Mouse (Mus musculus) heart, embryonic 15.5 days (tissue): ENCODE data around the gene Ing5. TPM values are rescaled to one million over a fixed set of nuclear protein-coding genes. Genes with fewer than 3 reads are reported as not detected.

Experiments used
- ATAC-seq: fragments of 200-750 bp; cut with Nextera tagmentation; replicated peaks from 2 replicates; pipeline ENCODE4 v1.8.0; 2017; ENCODE audit warnings: low read depth, moderate TSS enrichment; ENCODE audit not compliant: insufficient number of reproducible peaks, insufficient read depth, low FRiP score
- H3K27ac ChIP-seq: fragments of 300-500 bp; sonication (generic); 2 replicates; pipeline ENCODE4 v1.5.1; 2015; ENCODE audit warnings: mild to moderate bottlenecking, inconsistent platforms
- H3K27me3 ChIP-seq: fragments of 300-500 bp; sonication (generic); 2 replicates; pipeline ENCODE4 v1.6.1; 2015; ENCODE audit warnings: inconsistent platforms
- H3K36me3 ChIP-seq: fragments of 300-500 bp; sonication (generic); 2 replicates; pipeline ENCODE4 v1.6.1; 2015; ENCODE audit warnings: mild to moderate bottlenecking, inconsistent platforms
- H3K4me1 ChIP-seq: fragments of 300-500 bp; sonication (generic); replicated peaks from 2 replicates; pipeline ENCODE4 v1.6.1; 2015; ENCODE audit warnings: inconsistent platforms
- H3K4me2 ChIP-seq: fragments of 300-500 bp; sonication (generic); 2 replicates; pipeline ENCODE4 v1.6.1; 2015; ENCODE audit warnings: inconsistent platforms, mild to moderate bottlenecking, moderate library complexity
- H3K4me3 ChIP-seq: fragments of 300-500 bp; sonication (generic); 2 replicates; pipeline ENCODE4 v1.5.1; 2015; ENCODE audit warnings: mild to moderate bottlenecking, inconsistent platforms
- H3K9ac ChIP-seq: fragments of 300-500 bp; sonication (generic); 2 replicates; pipeline ENCODE4 v1.6.1; 2015; ENCODE audit warnings: mild to moderate bottlenecking, inconsistent platforms
- H3K9me3 ChIP-seq: fragments of 300-500 bp; sonication (generic); replicated peaks from 2 replicates; pipeline ENCODE4 v1.6.1; 2016; ENCODE audit warnings: inconsistent platforms
- WGBS: fragments of 180-500 bp; shearing (Covaris S2); methylation state at CpG from one replicate; pipeline ENCODE4 v1.1.7; 2015; ENCODE audit warnings: mixed read lengths; 5-methylcytosine and 5-hydroxymethylcytosine counted together
- polyA plus RNA-seq: library from polyadenylated mRNA; unstranded; fragments of >200 nt; fragmentation: Nextera tagmentation; extraction: Ambion mirVana; gene quantifications from 2 replicates; pipeline ENCODE4 v1.2.1, GENCODE M21; 2015

Gene Ing5
- polyA plus RNA-seq, 1 experiment from 2014 or later = 10.3 TPM

DNA sequence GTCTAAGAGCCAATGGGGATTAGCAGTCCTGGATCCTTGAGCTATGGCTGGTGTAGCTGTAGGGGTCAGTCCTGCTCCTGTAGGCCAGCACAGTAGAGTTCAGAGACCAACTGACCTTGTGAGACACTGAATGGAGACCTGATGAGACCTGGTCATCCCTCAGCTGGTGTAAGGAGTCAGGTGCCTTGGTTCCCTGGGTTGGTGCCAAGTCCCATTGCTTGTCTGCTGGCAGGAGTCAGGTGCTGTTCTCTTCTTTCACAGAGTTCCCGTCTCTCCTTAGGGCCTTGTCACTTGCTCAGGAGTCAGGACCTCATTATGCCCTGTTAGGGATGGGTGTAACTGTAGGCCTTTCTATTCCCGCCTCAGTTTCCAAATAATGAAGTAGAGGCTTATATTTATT is 16.9 kb upstream of the Ing5 start:
- no peak overlapping the region for H3K9ac ChIP-seq
- peaks cover 84% of the 10 kb centered on the region for H3K36me3 ChIP-seq
- no peak for ATAC-seq
- no peak overlapping the region for H3K4me3 ChIP-seq
- H3K27me3 ChIP-seq = no peaks in the 10 kb centered on the region
- no peak overlapping the region for H3K4me2 ChIP-seq
- H3K9me3 ChIP-seq = no peaks in the 10 kb centered on the region
- H3K27ac ChIP-seq = no peak overlapping the region
- whole genome bisulfite sequencing = 84% methylated on average over 2 of the region's 2 CpGs
- H3K4me1 ChIP-seq = no peaks in the 10 kb centered on the region

DNA sequence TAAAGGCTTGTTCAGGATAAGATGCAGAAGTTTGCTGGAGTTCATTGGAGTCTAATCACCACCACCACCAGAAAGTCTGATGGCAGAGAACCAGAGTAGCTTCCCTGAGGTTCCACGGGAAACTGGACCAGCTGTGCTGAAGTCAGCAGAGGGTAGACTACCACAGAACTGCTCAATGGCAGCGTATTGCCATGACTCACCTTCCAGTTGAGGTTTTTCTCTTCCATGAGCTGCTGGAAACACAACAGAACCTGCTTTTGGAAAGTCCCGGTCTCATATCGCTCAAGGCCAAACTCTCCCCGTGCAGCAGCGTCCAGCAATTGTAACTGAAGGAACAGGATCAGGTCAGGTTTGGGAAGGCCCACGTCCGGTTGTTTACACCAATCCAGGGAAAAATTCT is 9.2 kb upstream of the Ing5 start:
- no peak overlapping the region for H3K27ac ChIP-seq
- H3K36me3 ChIP-seq = peaks cover 59% of the 10 kb centered on the region
- H3K4me2 ChIP-seq = no peak overlapping the region
- 96% methylated on average over 8 of the region's 8 CpGs for WGBS
- H3K27me3 ChIP-seq = no peaks in the 10 kb centered on the region
- no peak overlapping the region for H3K9ac ChIP-seq
- H3K9me3 ChIP-seq = no peaks in the 10 kb centered on the region
- no peak overlapping the region for H3K4me3 ChIP-seq
- no peak for ATAC-seq
- H3K4me1 ChIP-seq = 0 out of 2 replicates have a peak, but pooled peaks cover 4% of the 10 kb centered on the region

DNA sequence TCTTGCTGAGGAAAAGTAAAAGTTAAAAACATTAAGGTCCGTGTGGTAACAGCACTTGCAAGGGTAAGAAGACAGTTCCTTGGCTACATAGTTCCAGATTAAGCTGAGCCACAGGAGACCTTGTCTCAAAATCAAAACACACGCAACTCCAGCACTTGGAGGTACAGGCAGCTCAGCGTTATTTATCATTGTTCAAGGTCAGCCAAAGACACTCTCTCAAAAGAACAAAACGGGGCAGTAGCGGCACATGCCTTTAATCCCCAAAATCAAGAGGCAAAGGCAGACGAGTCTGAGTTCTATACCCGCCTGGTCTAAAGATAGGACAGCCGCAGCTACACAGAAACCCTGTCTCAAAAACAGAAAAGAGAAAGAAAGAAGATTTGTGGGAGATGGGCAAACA is 7.9 kb upstream of the Ing5 start:
- H3K4me3 ChIP-seq = no peak overlapping the region
- peak overlapping the region; percentile 3; the same call in 1 of the 2 replicates for H3K27ac ChIP-seq
- no peak for ATAC-seq
- no peak overlapping the region for H3K9ac ChIP-seq
- H3K27me3 ChIP-seq = no peaks in the 10 kb centered on the region
- 51% methylated on average over 8 of the region's 8 CpGs for WGBS
- peaks cover 5% of the 10 kb centered on the region for H3K4me1 ChIP-seq
- H3K9me3 ChIP-seq = no peaks in the 10 kb centered on the region
- H3K4me2 ChIP-seq = no peak overlapping the region
- H3K36me3 ChIP-seq = peaks cover 50% of the 10 kb centered on the region

- H3K36me3 ChIP-seq = peaks cover 11% of the 10 kb centered on the region; the same call in 1 of the 2 replicates
- H3K9me3 ChIP-seq = no peaks in the 10 kb centered on the region
- peaks cover 36% of the 10 kb centered on the region for H3K4me1 ChIP-seq
- no peaks in the 10 kb centered on the region for H3K27me3 ChIP-seq
- WGBS = 73% methylated on average over 21 of the region's 21 CpGs
- peak overlapping the region; percentile 76 for H3K9ac ChIP-seq
- peak overlapping the region; percentile 98 for H3K4me2 ChIP-seq
- peak overlapping the region; percentile 98 for H3K27ac ChIP-seq
- H3K4me3 ChIP-seq = peak overlapping the region; percentile 85
- ATAC-seq = no peak
Measured at GRCm38 (mm10) chr1:93800670-93801503, 2.9 kb upstream of the Ing5 start.

DNA sequence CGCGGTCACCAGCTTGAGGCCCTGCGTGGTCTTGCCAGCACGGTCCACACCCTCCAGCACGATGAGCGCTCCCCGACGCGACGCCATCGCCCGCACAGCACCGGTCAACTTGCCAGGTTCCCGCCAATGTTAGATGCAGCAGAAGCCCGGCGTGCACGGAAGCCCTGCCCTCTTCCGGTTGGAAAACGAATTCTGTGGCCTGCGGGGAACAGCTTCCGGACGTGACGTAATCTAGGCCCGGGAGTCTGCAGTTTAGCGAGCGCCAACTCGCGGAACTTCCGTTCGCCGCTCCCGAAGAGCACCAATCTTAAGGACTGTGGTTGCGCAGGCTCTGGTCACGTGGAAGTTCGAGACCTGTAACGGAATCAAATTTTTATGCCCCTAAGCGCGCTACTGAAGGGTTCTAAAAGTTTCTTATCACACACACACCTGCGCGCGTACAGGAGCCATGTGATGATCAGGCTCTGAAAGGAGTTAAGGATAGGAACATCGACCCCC is 2.0 kb upstream of the Ing5 start, which contains the start of gene Dtymk:
TSS of gene Dtymk (minus strand) at position 194 of the 498 bp plus-strand sequence.
- ATAC-seq = peak; percentile 53
- Histone ChIP-seq H3K27me3 (no peaks in the 10 kb centered on the region), H3K36me3 (peaks cover 18% of the 10 kb centered on the region; the same call in 1 of the 2 replicates), H3K4me3 (peak within 1 kb of the TSS; percentile 85), H3K4me2 (peak within 1 kb of the TSS; percentile 98), H3K4me1 (peaks cover 34% of the 10 kb centered on the region), H3K9me3 (no peaks in the 10 kb centered on the region), H3K9ac (peak within 1 kb of the TSS; percentile 76), H3K27ac (peak within 1 kb of the TSS; percentile 98)
- WGBS = under 1% methylated on average over 42 of the region's 42 CpGs

- Histone ChIP-seq H3K36me3 (peaks cover 24% of the 10 kb centered on the region; the same call in 1 of the 2 replicates), H3K4me1 (peaks cover 34% of the 10 kb centered on the region), H3K9me3 (no peaks in the 10 kb centered on the region), H3K9ac (no peak overlapping the region; the same call in 1 of the 2 replicates), H3K27me3 (no peaks in the 10 kb centered on the region), H3K4me3 (peak overlapping the region; percentile 85; the same call in 1 of the 2 replicates), H3K4me2 (peak overlapping the region; percentile 98), H3K27ac (peak overlapping the region; percentile 98)
- no peak for ATAC-seq
- 81% methylated on average over 5 of the region's 5 CpGs for WGBS
Measured at GRCm38 (mm10) chr1:93802771-93803170, 994 bp upstream of the Ing5 start.

- Histone ChIP-seq H3K27me3 (no peaks in the 10 kb centered on the region), H3K27ac (peak overlapping the region; percentile 98), H3K4me2 (peak overlapping the region; percentile 98), H3K36me3 (peaks cover 30% of the 10 kb centered on the region), H3K9ac (peak overlapping the region; percentile 16; the same call in 1 of the 2 replicates), H3K9me3 (no peaks in the 10 kb centered on the region), H3K4me1 (peaks cover 34% of the 10 kb centered on the region), H3K4me3 (peak overlapping the region; percentile 94)
- WGBS = 52% methylated on average over 4 of the region's 4 CpGs
- ATAC-seq = no peak
Measured at GRCm38 (mm10) chr1:93804818-93805217, 1.1 kb downstream of the Ing5 start.

DNA sequence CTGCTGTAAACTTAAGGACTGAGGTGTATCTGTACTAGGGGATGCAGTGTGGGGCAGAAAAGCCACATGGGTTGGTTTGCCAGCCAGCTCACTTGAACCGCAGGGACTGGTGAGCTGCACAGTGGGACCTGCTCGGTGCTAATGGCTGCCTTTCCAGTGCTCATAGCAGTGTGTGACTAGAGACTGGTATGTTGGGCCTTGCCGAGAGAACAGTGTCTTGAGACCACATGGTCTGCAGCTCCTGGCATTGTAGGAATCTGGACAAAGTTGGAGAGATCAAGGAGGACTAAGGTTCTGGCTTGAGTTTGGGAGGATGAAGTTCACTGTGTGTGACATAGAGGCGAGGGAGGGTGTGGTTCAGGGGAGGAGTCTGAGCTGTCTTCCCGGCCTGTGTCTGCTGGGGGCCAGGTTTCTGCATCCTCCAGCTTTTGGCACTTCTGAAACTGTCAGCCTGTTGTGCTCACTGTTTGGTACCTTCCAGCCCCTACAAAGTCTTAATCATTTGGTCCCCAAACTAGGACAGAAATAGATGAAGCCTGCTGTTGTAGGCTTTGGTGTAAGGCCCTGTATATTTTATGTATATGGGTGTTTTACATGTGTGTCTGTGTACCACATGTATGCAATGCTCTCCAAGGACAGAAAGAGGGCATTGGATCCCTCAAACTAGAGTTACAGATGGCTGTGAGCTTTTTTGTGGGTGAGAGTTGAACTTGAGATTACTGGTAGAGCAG is 1.6 kb downstream of the Ing5 start:
- ATAC-seq = no peak
- peaks cover 34% of the 10 kb centered on the region for H3K4me1 ChIP-seq
- no peaks in the 10 kb centered on the region for H3K9me3 ChIP-seq
- H3K36me3 ChIP-seq = peaks cover 33% of the 10 kb centered on the region
- H3K4me3 ChIP-seq = peak overlapping the region; percentile 94; the same call in 1 of the 2 replicates
- H3K9ac ChIP-seq = peak overlapping the region; percentile 16; the same call in 1 of the 2 replicates
- peak overlapping the region; percentile 98; the same call in 1 of the 2 replicates for H3K27ac ChIP-seq
- no peaks in the 10 kb centered on the region for H3K27me3 ChIP-seq
- H3K4me2 ChIP-seq = peak overlapping the region; percentile 98
- WGBS = 53% methylated on average over 5 of the region's 5 CpGs

GRCm38 (mm10) chr1:93808871-93809270 is 5.1 kb downstream of the Ing5 start:
- no peak for ATAC-seq
- Histone ChIP-seq H3K4me1 (peaks cover 14% of the 10 kb centered on the region), H3K9me3 (no peaks in the 10 kb centered on the region), H3K9ac (no peak overlapping the region), H3K27ac (no peak overlapping the region), H3K27me3 (no peaks in the 10 kb centered on the region), H3K36me3 (peaks cover 62% of the 10 kb centered on the region), H3K4me3 (no peak overlapping the region), H3K4me2 (no peak overlapping the region)
- WGBS = 91% methylated on average over 4 of the region's 4 CpGs

- H3K9me3 ChIP-seq = no peaks in the 10 kb centered on the region
- no peak overlapping the region for H3K4me3 ChIP-seq
- H3K27me3 ChIP-seq = no peaks in the 10 kb centered on the region
- H3K36me3 ChIP-seq = peaks cover 73% of the 10 kb centered on the region
- ATAC-seq = no peak
- no peak overlapping the region for H3K9ac ChIP-seq
- H3K4me1 ChIP-seq = peaks cover 8% of the 10 kb centered on the region
- no peak overlapping the region for H3K27ac ChIP-seq
- no peak overlapping the region for H3K4me2 ChIP-seq
- WGBS = 95% methylated on average over 3 of the region's 3 CpGs
Measured at GRCm38 (mm10) chr1:93810011-93810410, 6.2 kb downstream of the Ing5 start.

DNA sequence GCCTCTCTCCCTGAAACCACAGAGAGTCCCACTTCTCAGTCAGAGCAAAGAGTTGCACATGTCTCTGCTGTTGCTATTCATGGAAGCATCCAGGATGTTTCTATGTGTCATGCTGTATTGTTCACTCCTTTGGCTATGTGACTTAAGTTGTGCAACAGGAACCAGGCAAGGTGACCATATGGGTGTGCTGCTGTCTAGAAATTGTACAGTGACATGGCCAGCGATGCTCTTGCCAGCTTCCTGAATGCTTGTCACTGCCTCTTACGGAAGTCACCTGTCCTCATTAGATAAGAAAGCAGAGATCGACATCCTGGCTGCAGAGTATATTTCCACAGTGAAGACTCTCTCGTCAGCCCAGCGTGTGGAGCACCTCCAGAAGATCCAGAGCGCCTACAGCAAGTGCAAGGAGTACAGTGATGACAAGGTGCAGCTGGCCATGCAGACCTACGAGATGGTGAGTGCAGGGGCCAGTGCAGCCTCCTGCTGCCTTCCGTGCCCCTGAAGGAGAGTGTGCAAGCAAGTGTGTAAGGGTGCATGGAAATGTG is 7.8 kb downstream of the Ing5 start:
- Histone ChIP-seq H3K9ac (no peak overlapping the region), H3K4me3 (no peak overlapping the region), H3K9me3 (no peaks in the 10 kb centered on the region), H3K4me1 (no peaks in the 10 kb centered on the region), H3K36me3 (peaks cover 85% of the 10 kb centered on the region), H3K4me2 (no peak overlapping the region), H3K27me3 (no peaks in the 10 kb centered on the region), H3K27ac (no peak overlapping the region)
- 78% methylated on average over 8 of the region's 8 CpGs for WGBS
- ATAC-seq = no peak
